Mouse (Mus musculus) forebrain, embryonic 14.5 days (tissue): ENCODE results near the gene Nostrin. TPM values are rescaled to one million over a fixed set of nuclear protein-coding genes. Genes with fewer than 3 reads are reported as not detected.

ENCODE experiments used
- ATAC-seq: fragments of 200-750 bp; cut with Nextera tagmentation; 2 replicates; pipeline ENCODE4 v1.8.0; 2017; ENCODE audit warnings: mild to moderate bottlenecking, moderate library complexity
- DNase-seq: peaks from one replicate; pipeline ENCODE4 v3.0.0-alpha.2; 2015; ENCODE audit warnings: low spot score
- H3K27ac ChIP-seq: fragments of 300-500 bp; sonication (generic); 2 replicates; pipeline ENCODE4 v1.5.1; 2014; ENCODE audit warnings: low read depth, mild to moderate bottlenecking, control low read depth, low read length, moderate library complexity
- H3K27me3 ChIP-seq: fragments of 300-500 bp; sonication (generic); replicated peaks from 2 replicates; pipeline ENCODE4 v1.6.1; 2014; ENCODE audit warnings: low read length, control low read depth, mixed read lengths; ENCODE audit not compliant: control insufficient read depth, insufficient read depth
- H3K36me3 ChIP-seq: fragments of 300-500 bp; sonication (generic); 2 replicates; pipeline ENCODE4 v1.6.1; 2014; ENCODE audit warnings: low read length, control low read depth; ENCODE audit not compliant: control insufficient read depth, insufficient read depth
- H3K4me1 ChIP-seq: fragments of 300-500 bp; sonication (generic); 2 replicates; pipeline ENCODE4 v1.6.1; 2014; ENCODE audit warnings: antibody characterized with exemption, low read length, control low read depth; ENCODE audit not compliant: control insufficient read depth, insufficient read depth
- H3K4me2 ChIP-seq: fragments of 300-500 bp; sonication (generic); 2 replicates; pipeline ENCODE4 v1.6.1; 2014; ENCODE audit warnings: mild to moderate bottlenecking, control low read depth, low read length
- H3K4me3 ChIP-seq: fragments of 300-500 bp; sonication (generic); 2 replicates; pipeline ENCODE4 v1.5.1; 2014; ENCODE audit warnings: low read depth, low read length, control low read depth
- H3K9ac ChIP-seq: fragments of 300-500 bp; sonication (generic); 2 replicates; pipeline ENCODE4 v1.6.1; 2014; ENCODE audit warnings: mild to moderate bottlenecking, low read length, control low read depth, moderate library complexity
- H3K9me3 ChIP-seq: fragments of 300-500 bp; sonication (generic); replicated peaks from 2 replicates; pipeline ENCODE4 v1.6.1; 2016; ENCODE audit warnings: low read length, control low read depth, mixed read lengths; ENCODE audit not compliant: control insufficient read depth
- WGBS: fragments of 180-500 bp; shearing (Covaris S2); extraction: QIAGEN DNeasy Blood & Tissue Kit; methylation state at CpG from one replicate; pipeline ENCODE4 v1.1.7; 2014; 5-methylcytosine and 5-hydroxymethylcytosine counted together
- polyA plus RNA-seq: library from polyadenylated mRNA; unstranded; fragments of >200 nt; fragmentation: Nextera tagmentation; extraction: Ambion mirVana; gene quantifications from 2 replicates; pipeline ENCODE4 v1.2.1, GENCODE M21; 2014

Gene Nostrin
- 1.2 and 1.4 TPM in 2 replicates for polyA plus RNA-seq

- DNase-seq = peak; percentile 39
- Histone ChIP-seq H3K4me3 (no peak within 1 kb of the TSS), H3K9ac (no peak within 1 kb of the TSS), H3K4me1 (no peaks in the 10 kb centered on the region), H3K27ac (no peak within 1 kb of the TSS), H3K9me3 (no peaks in the 10 kb centered on the region), H3K27me3 (no peaks in the 10 kb centered on the region), H3K36me3 (no peaks in the 10 kb centered on the region), H3K4me2 (no peak within 1 kb of the TSS)
- WGBS = 82% methylated on average over 15 of the region's 15 CpGs
- ATAC-seq = no peak
Measured at GRCm38 (mm10) chr2:69135661-69136576, at the start of gene Nostrin. Nostrin (plus strand) TSS chr2:69135800.

GRCm38 (mm10) chr2:69086505-69087260, 48.9 kb upstream of the Nostrin start:
- H3K27me3 ChIP-seq = no peaks in the 10 kb centered on the region
- peaks cover 18% of the 10 kb centered on the region for H3K4me1 ChIP-seq
- peak overlapping the region; percentile 60; the same call in 1 of the 2 replicates for H3K27ac ChIP-seq
- H3K4me2 ChIP-seq = no peak overlapping the region
- no peak overlapping the region for H3K9ac ChIP-seq
- H3K4me3 ChIP-seq = no peak overlapping the region
- H3K36me3 ChIP-seq = no peaks in the 10 kb centered on the region
- ATAC-seq (peak; percentile 75), DNase-seq (peak; percentile 75)
- H3K9me3 ChIP-seq = no peaks in the 10 kb centered on the region
- 26% methylated on average over 8 of the region's 8 CpGs for WGBS

- Histone ChIP-seq H3K4me3 (no peak overlapping the region), H3K4me2 (no peak overlapping the region), H3K27ac (no peak overlapping the region), H3K4me1 (no peaks in the 10 kb centered on the region), H3K9me3 (no peaks in the 10 kb centered on the region), H3K36me3 (no peaks in the 10 kb centered on the region), H3K9ac (no peak overlapping the region), H3K27me3 (no peaks in the 10 kb centered on the region)
- ATAC-seq (no peak), DNase-seq (no peak)
Measured at GRCm38 (mm10) chr2:69095836-69096235, 39.8 kb upstream of the Nostrin start.

GRCm38 (mm10) chr2:69096821-69097220, 38.8 kb upstream of the Nostrin start:
- 80% methylated on average over 4 of the region's 4 CpGs for WGBS
- H3K27me3 ChIP-seq = no peaks in the 10 kb centered on the region
- no peak overlapping the region for H3K4me3 ChIP-seq
- H3K4me1 ChIP-seq = no peaks in the 10 kb centered on the region
- DNase-seq (no peak), ATAC-seq (no peak)
- H3K4me2 ChIP-seq = no peak overlapping the region
- H3K9me3 ChIP-seq = no peaks in the 10 kb centered on the region
- no peak overlapping the region for H3K9ac ChIP-seq
- no peaks in the 10 kb centered on the region for H3K36me3 ChIP-seq
- H3K27ac ChIP-seq = no peak overlapping the region

GRCm38 (mm10) chr2:69097526-69097925, 38.1 kb upstream of the Nostrin start:
- H3K27me3 ChIP-seq = no peaks in the 10 kb centered on the region
- no peak overlapping the region for H3K9ac ChIP-seq
- no peaks in the 10 kb centered on the region for H3K9me3 ChIP-seq
- no peak overlapping the region for H3K4me3 ChIP-seq
- H3K36me3 ChIP-seq = no peaks in the 10 kb centered on the region
- ATAC-seq = no peak
- H3K4me1 ChIP-seq = no peaks in the 10 kb centered on the region
- 97% methylated on average over 2 of the region's 2 CpGs for WGBS
- no peak overlapping the region for H3K27ac ChIP-seq
- no peak for DNase-seq
- no peak overlapping the region for H3K4me2 ChIP-seq

- no peaks in the 10 kb centered on the region for H3K36me3 ChIP-seq
- no peaks in the 10 kb centered on the region for H3K27me3 ChIP-seq
- H3K4me2 ChIP-seq = no peak overlapping the region
- no peaks in the 10 kb centered on the region for H3K4me1 ChIP-seq
- DNase-seq = no peak
- ATAC-seq = no peak
- no peak overlapping the region for H3K4me3 ChIP-seq
- no peaks in the 10 kb centered on the region for H3K9me3 ChIP-seq
- H3K27ac ChIP-seq = no peak overlapping the region
- 87% methylated on average over 3 of the region's 3 CpGs for WGBS
- H3K9ac ChIP-seq = no peak overlapping the region
Measured at GRCm38 (mm10) chr2:69098701-69099100, 36.9 kb upstream of the Nostrin start.

- Histone ChIP-seq H3K36me3 (no peaks in the 10 kb centered on the region), H3K9me3 (no peaks in the 10 kb centered on the region), H3K27me3 (no peaks in the 10 kb centered on the region), H3K4me3 (no peak overlapping the region), H3K27ac (no peak overlapping the region), H3K4me2 (no peak overlapping the region), H3K4me1 (no peaks in the 10 kb centered on the region), H3K9ac (no peak overlapping the region)
- ATAC-seq (no peak), DNase-seq (no peak)
- 93% methylated on average over 7 of the region's 7 CpGs for WGBS
Measured at GRCm38 (mm10) chr2:69099147-69099546, 36.5 kb upstream of the Nostrin start.

GRCm38 (mm10) chr2:69100706-69101105, 34.9 kb upstream of the Nostrin start:
- H3K4me2 ChIP-seq = no peak overlapping the region
- H3K36me3 ChIP-seq = no peaks in the 10 kb centered on the region
- WGBS = 25% methylated on average over 3 of the region's 3 CpGs
- H3K9me3 ChIP-seq = no peaks in the 10 kb centered on the region
- H3K27ac ChIP-seq = no peak overlapping the region
- H3K4me1 ChIP-seq = no peaks in the 10 kb centered on the region
- peak; percentile 58 for DNase-seq
- H3K27me3 ChIP-seq = no peaks in the 10 kb centered on the region
- no peak overlapping the region for H3K9ac ChIP-seq
- ATAC-seq = no peak
- H3K4me3 ChIP-seq = no peak overlapping the region

GRCm38 (mm10) chr2:69103526-69103925, 32.1 kb upstream of the Nostrin start:
- no peaks in the 10 kb centered on the region for H3K36me3 ChIP-seq
- H3K9me3 ChIP-seq = no peaks in the 10 kb centered on the region
- WGBS = 75% methylated on average over 3 of the region's 3 CpGs
- no peak overlapping the region for H3K9ac ChIP-seq
- no peak overlapping the region for H3K4me2 ChIP-seq
- no peaks in the 10 kb centered on the region for H3K4me1 ChIP-seq
- DNase-seq (no peak), ATAC-seq (no peak)
- H3K4me3 ChIP-seq = no peak overlapping the region
- H3K27me3 ChIP-seq = no peaks in the 10 kb centered on the region
- no peak overlapping the region for H3K27ac ChIP-seq
